Mouse (Mus musculus) Patski (cell line): ENCODE measurements around the gene Mmp20. TPM values are rescaled to one million over a fixed set of nuclear protein-coding genes. Genes with fewer than 3 reads are reported as not detected.

Experiments
- ATAC-seq: fragments of 100-300 bp; one replicate; pipeline ENCODE4 v1.8.0; 2021
- CTCF ChIA-PET: fragments of 350-600 bp; sonication (Branson Sonifier 250); formaldehyde crosslinking; loops from one replicate; lab custom pipeline; 2022; ENCODE audit warnings: inconsistent platforms; lab: Charles Lee
- POLR2A ChIA-PET: fragments of 350-600 bp; sonication (Branson Sonifier 250); formaldehyde crosslinking; loops from one replicate; lab custom pipeline; 2022; ENCODE audit warnings: antibody characterized with exemption, inconsistent platforms; lab: Charles Lee
- DNase-seq: peaks from one replicate; pipeline ENCODE4 v3.0.0-alpha.2; 2011; ENCODE audit warnings: low read depth, low spot score
- H3K27me3 ChIP-seq: fragments of 371-371 bp; one replicate; pipeline ENCODE4 v1.5.1; 2021
- CTCF ChIP-seq: fragments of 100-300 bp; IDR thresholded peaks from one replicate; pipeline ENCODE4 v1.5.1; 2021
- in situ Hi-C: fragments of 300-500 bp; cut with MboI; formaldehyde crosslinking; loops from 3 replicates; pipeline ENCODE4 v1.11.1; 2018; ENCODE audit warnings: low pct_unique_long_range_greater_than_20kb, mixed read lengths
- polyA plus RNA-seq: library from polyadenylated mRNA; unstranded; gene quantifications from one replicate; pipeline ENCODE4 v1.2.3, GENCODE M21; 2021

Gene Mmp20
- polyA plus RNA-seq, 1 experiment from 2014 or later = not detected

DNA sequence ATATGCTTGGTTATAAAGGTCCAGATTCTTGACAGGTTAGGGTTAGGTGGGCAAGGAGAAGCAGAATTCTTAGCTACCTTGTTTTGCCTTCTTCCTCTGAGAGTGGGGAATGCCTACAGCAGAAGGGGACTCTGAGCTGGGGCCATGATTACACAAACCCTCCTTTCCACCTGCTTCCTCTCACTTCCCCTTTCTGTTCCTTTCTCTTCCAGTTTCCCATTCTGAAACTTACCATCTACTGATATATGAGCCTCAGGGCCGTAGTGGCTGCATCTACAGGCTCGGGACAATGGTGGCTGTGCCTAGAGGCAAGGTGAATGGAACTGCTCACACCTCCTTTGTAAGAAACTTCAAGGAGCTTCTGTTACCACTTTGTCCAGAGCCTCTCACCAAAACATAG is 58.0 kb downstream of the Mmp20 start:
- in situ Hi-C loops = no loop called here
- no peak for TF ChIP-seq CTCF
- ChIA-PET CTCF (no interaction called here), POLR2A (no interaction called here)
- DNase-seq = no peak
- no peak for ATAC-seq
- H3K27me3 ChIP-seq = no peaks in the 10 kb centered on the region

DNA sequence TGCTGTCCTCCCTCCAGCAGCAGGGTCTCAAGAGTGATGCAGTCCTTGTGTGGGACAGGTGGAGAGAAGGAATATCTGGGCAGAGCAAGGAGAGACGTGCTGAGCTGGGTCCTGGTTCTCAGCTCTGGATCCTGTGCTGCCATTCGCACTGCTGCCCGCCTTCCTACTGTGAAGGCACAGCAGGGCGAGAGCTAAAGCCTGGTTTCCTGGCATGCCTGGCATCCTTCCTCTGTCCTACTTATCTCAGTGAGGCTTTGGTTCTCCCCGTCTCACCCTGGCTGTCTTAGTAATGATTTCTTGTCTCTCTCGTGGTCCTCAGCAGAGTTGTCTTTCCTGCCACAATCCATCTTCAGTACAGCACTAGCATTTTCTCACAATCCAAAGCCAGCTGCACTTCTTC is 61.8 kb downstream of the Mmp20 start:
- ChIA-PET CTCF (no interaction called here), POLR2A (no interaction called here)
- H3K27me3 ChIP-seq = no peaks in the 10 kb centered on the region
- DNase-seq (no peak), ATAC-seq (no peak)
- no peak for TF ChIP-seq CTCF
- in situ Hi-C loops = no loop called here

DNA sequence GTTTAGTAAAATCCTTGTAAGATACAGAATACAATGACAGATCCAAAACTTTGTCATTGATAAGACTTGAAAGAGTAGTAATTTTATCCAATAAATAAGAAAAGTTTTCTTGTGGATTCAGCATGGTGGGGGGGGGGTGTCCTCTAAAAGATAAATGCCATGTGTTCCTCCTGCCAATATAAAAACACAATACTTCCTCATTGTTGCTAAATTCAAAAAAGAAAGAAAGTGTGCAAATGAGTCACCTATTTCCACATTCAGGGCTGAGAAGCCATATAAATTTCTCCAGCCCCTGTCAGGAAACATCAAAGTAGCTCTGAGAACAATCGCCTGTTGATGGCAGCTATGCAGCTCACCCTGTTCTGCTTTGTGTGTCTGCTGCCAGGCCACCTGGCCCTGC is 63.8 kb downstream of the Mmp20 start, which contains the start of gene Mmp7:
TSS of gene Mmp7 (plus strand) at position 301 of the 400 bp plus-strand sequence.
- in situ Hi-C loops = no loop called here
- CTCF ChIA-PET = no interaction called here
- ATAC-seq (no peak), DNase-seq (no peak)
- no peaks in the 10 kb centered on the region for H3K27me3 ChIP-seq
- POLR2A ChIA-PET = interaction anchor here (1.1 kb wide), 1 partner anchor 145 kb away, joined by 3 read pairs; no protein-coding TSS in a partner anchor
- TF ChIP-seq CTCF = no peak

DNA sequence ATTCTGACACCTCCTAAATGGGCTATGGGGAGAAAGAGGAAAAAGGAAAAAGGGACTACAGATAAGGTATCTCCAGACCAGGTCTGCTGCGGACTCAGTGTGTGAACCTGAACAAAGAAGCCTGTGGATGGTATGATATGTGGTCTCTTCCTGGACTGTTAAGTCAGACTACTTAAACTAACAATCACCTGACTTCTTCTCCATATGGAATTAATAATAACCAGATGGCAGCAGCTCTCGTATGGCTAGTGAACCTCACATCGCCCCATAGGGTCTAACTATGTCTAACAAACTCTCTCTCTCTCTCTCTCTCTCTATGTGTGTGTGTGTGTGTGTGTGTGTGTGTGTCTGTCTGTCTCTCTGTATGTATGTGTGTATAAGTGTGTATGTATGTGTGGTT is 65.9 kb downstream of the Mmp20 start:
- H3K27me3 ChIP-seq = no peaks in the 10 kb centered on the region
- in situ Hi-C loops = no loop called here
- POLR2A ChIA-PET = no interaction called here
- CTCF ChIA-PET = no interaction called here
- no peak for DNase-seq
- TF ChIP-seq CTCF = no peak
- no peak for ATAC-seq

DNA sequence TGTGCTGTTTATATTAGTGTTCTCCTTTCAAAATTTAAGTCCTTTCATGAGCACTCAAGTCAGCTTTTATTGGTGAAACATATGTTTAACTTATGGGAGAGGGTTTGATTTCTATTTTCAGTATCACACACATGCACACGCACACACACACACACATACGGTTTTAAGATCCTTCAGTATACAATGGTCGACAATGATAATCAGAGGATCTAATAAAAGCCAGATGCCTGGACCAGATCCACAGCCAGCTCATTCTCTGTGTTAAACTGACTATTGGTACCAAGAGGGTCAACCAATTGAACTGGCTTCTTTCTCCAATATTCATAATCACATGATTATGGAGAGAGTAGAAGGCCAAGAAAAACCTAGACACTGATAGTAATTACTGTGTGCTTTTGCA is 67.6 kb downstream of the Mmp20 start:
- in situ Hi-C loops = no loop called here
- DNase-seq = no peak

DNA sequence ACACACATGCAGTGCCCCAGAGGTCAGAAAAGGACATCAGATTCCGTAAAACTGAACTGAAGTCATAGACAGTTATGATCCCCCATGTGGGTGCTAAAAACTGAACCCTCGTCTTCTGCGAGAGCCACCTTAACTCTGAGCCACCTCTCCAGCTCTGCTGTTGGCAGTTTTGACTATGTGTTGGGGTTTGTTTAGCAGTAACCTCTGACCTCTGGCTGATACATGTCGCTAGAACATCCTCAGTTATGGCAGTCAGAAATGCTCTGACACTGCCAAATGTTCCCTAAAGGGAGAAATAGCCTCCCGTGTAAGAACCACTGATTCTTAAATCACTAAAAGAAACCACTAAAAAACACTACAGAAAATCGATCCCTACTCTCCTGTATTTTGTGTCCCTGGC is 80.7 kb downstream of the Mmp20 start:
- ATAC-seq = no peak
- no peak for TF ChIP-seq CTCF
- H3K27me3 ChIP-seq = peaks cover 7% of the 10 kb centered on the region
- CTCF ChIA-PET = interaction anchor here (1.1 kb wide), 2 partner anchors 16 to 105 kb away, joined by 3 read pairs; no protein-coding TSS in a partner anchor
- POLR2A ChIA-PET = no interaction called here
- DNase-seq = no peak
- in situ Hi-C loops = no loop called here

More for the DNA sequence above, 67.6 kb downstream of the Mmp20 start:
- POLR2A ChIA-PET = interaction anchor here (0.6 kb wide), 1 partner anchor 11 kb away, joined by 5 read pairs; no protein-coding TSS in a partner anchor
- ATAC-seq = no peak
- TF ChIP-seq CTCF = no peak
- no peaks in the 10 kb centered on the region for H3K27me3 ChIP-seq
- CTCF ChIA-PET = interaction anchor here (1.5 kb wide), 1 partner anchor 100 kb away, joined by 3 read pairs; no protein-coding TSS in a partner anchor

DNA sequence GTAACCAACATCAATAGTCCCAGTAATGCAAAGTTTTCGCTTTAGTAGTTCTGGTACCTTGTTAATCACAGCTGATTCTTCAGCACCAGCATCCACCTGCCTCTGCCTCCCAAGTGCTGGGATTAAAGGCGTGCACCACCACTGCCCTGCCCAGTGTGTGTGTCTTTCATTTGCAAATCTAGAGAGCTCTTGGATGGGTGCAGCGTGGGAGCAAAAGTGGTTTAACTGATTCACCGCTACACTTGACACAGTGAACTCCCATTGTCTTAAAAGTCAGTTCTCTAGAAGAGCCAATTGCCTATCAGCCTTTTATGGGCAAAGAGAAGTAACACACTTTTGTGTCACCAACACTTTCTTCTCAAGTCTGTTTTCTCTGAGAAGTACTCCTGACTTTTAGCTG is 83.2 kb downstream of the Mmp20 start:
- ChIA-PET CTCF (interaction anchor here (1.8 kb wide), 1 partner anchor 108 kb away, joined by 5 read pairs; no protein-coding TSS in a partner anchor), POLR2A (no interaction called here)
- ATAC-seq = no peak
- H3K27me3 ChIP-seq = peaks cover 7% of the 10 kb centered on the region
- no peak for DNase-seq
- in situ Hi-C loops = loop anchor here (5.0 to 10.0 kb wide), 2 partner anchors 106 to 186 kb away; no protein-coding TSS in a partner anchor
- no peak for TF ChIP-seq CTCF

DNA sequence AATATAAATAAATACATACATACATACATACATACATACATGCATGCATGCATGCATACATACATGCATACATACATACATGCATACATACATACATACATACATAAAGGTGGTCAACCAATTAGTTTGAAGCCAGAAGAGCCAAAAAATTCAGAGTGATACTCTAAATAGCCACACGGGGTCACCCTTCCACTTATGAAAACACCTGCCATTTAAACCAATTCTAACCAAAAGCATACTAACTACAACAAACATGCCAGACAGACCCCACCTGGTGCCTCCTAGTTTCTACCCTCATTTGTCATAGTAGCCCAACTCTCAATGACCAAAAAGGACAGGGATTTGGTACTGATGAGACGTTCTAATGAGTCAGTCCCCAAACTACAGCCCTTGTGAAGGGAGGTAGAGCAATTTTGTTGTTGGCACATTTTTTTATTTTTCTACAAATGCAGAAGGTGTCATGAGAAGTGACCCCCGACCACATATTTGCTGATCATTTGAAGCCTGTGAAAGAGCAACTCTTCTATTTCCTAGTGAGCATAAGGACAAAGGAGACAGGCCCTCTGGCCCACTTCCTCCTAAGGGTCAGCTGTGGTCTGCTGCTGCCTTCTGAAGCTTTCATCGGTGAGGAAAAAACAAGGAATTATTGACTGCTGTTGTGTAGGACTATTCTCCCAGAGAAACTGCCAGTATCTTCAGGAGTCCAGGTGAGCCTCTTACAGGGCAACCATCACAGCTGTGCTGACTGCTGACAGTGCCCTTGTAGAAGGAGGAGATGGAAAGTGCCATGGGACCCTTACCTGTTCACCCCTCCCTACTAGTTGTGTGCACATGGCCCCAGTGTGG is 86.3 kb downstream of the Mmp20 start:
- peaks cover 7% of the 10 kb centered on the region for H3K27me3 ChIP-seq
- peak; percentile 44 for ATAC-seq
- POLR2A ChIA-PET = interaction anchor here (0.6 kb wide), 1 partner anchor 152 kb away, joined by 3 read pairs; no protein-coding TSS in a partner anchor
- peak; percentile 50 for TF ChIP-seq CTCF
- DNase-seq = peak; percentile 28
- in situ Hi-C loops = loop anchor here (5.0 to 10.0 kb wide), 2 partner anchors 109 to 183 kb away; no protein-coding TSS in a partner anchor
- CTCF ChIA-PET = interaction anchor here (1.2 to 1.9 kb wide), 4 partner anchors 11 to 183 kb away, joined by 3 to 7 read pairs (median 4); no protein-coding TSS in a partner anchor

DNA sequence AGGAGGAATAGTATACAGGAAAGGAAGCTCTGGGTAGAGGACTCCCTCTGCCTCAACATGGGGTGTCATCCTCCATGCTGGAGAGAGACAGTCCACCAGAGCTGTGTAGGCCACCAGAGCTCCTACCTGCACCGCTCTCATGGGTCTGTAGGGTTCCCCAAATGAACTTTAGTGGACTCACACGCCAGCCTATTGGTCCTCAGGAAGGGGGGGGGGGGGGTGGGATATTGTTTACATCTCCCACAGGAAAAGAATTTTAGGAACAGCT is 86.8 kb downstream of the Mmp20 start:
- TF ChIP-seq CTCF = no peak
- in situ Hi-C loops = loop anchor here (5.0 to 10.0 kb wide), 3 partner anchors 110 to 487 kb away; no protein-coding TSS in a partner anchor
- ATAC-seq (no peak), DNase-seq (no peak)
- peaks cover 7% of the 10 kb centered on the region for H3K27me3 ChIP-seq
- POLR2A ChIA-PET = interaction anchor here (0.6 kb wide), 1 partner anchor 152 kb away, joined by 3 read pairs; no protein-coding TSS in a partner anchor
- CTCF ChIA-PET = interaction anchor here (1.9 kb wide), 1 partner anchor 29 kb away, joined by 5 read pairs; no protein-coding TSS in a partner anchor

DNA sequence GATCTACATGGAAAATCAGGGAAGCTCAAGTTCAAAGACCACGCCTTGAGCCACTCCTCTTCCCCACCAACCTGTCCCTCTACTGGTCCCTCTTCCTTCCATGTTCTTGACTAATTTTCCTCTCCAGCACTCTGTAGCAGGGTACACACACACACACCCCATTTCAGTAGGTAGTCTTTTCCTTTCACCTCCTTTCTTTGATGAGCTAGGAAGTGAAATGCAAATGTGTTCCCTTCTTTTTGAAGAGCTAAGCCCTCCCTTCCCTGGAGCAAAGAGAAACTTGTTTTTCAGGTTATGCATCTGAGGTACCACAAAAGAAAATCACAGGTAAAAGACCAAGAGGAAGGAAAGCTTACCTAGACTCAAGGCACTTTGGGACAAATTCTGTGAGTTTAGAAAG is 93.5 kb downstream of the Mmp20 start:
- in situ Hi-C loops = no loop called here
- H3K27me3 ChIP-seq = no peaks in the 10 kb centered on the region
- ChIA-PET POLR2A (no interaction called here), CTCF (interaction anchor here (0.7 to 1.0 kb wide), 3 partner anchors 22 to 488 kb away, joined by 3 read pairs; no protein-coding TSS in a partner anchor)
- DNase-seq (no peak), ATAC-seq (no peak)
- TF ChIP-seq CTCF = no peak

Other genes starting within 250 kb of the Mmp20 start
- gene Mmp1b, start 240.2 kb upstream of the Mmp20 start, polyA plus RNA-seq = not detected
- 0.08 TPM for gene Mmp3, start 182.4 kb upstream of the Mmp20 start, polyA plus RNA-seq
- gene Mmp10, start 125.9 kb upstream of the Mmp20 start, polyA plus RNA-seq = 0.72 TPM
- gene Mmp8, start 69.8 kb upstream of the Mmp20 start, polyA plus RNA-seq = 0.12 TPM
- gene Mmp27, start 56.8 kb upstream of the Mmp20 start, polyA plus RNA-seq = 1.6 TPM
- gene Mmp7, start 63.9 kb downstream of the Mmp20 start, polyA plus RNA-seq = not detected
- 83.9 TPM for gene Tmem123, start 135.8 kb downstream of the Mmp20 start, polyA plus RNA-seq
- 37.1 TPM for gene Birc2, start 208.8 kb downstream of the Mmp20 start, polyA plus RNA-seq
- 12.9 TPM for gene Birc3, start 245.0 kb downstream of the Mmp20 start, polyA plus RNA-seq